Mouse (Mus musculus) megakaryocyte-erythroid progenitor cell, adult 5-6 weeks (primary cell): ENCODE results near the gene Olfr1012. TPM values are rescaled to one million over a fixed set of nuclear protein-coding genes. Genes with fewer than 3 reads are reported as not detected.
"Not testable (repeated sequence)": the region's sequence is repeated elsewhere in the genome, so short reads cannot be mapped to it uniquely, and the experiment has no call there.

Experiments
- ATAC-seq: replicated peaks from 2 replicates; pipeline ENCODE4 v1.8.0; 2016; ENCODE audit warnings: mild to moderate bottlenecking, inconsistent platforms; ENCODE audit not compliant: severe bottlenecking, poor library complexity, low FRiP score, low TSS enrichment
- total RNA-seq, 2 experiments: library from RNA; stranded (forward) in 1 of 2; stranded (reverse) in 1 of 2; fragments of 200-1000, 215-1000 nt in 1 of 2; fragments of >200 nt in 1 of 2; fragmentation: Nextera tagmentation in 1 of 2; gene quantifications; 2 replicates each; pipeline ENCODE4 v1.2.3; 2014 to 2017

The Olfr1012 gene
- not detected in 2 replicates for total RNA-seq (2014; fragmentation: Nextera tagmentation)
- total RNA-seq (2017) = not detected in 2 replicates

GRCm38 (mm10) chr2:85762666-85763065 is at the start of gene Olfr1012:
TSS of gene Olfr1012 (minus strand) at chr2:85762766.
- ATAC-seq = no peak

GRCm38 (mm10) chr2:85804501-85804900 is 41.9 kb upstream of the Olfr1012 start:
- ATAC-seq = no peak

GRCm38 (mm10) chr2:85802444-85802843 is 39.9 kb upstream of the Olfr1012 start, which contains the start of gene Olfr1016:
TSS of gene Olfr1016 (minus strand) at chr2:85802544.
- ATAC-seq = no peak

- ATAC-seq = no peak
Observed at GRCm38 (mm10) chr2:85792331-85792730, 29.8 kb upstream of the Olfr1012 start.

GRCm38 (mm10) chr2:85781717-85782116 is 19.2 kb upstream of the Olfr1012 start, which contains the start of gene Olfr1015:
TSS of gene Olfr1015 (plus strand) at chr2:85782017.
- ATAC-seq = no peak

- ATAC-seq = no peak
Observed at GRCm38 (mm10) chr2:85772413-85772812, 9.8 kb upstream of the Olfr1012 start, which contains the start of gene Olfr1014. TSS of gene Olfr1014 (plus strand) at chr2:85772713.

GRCm38 (mm10) chr2:85766798-85767197 is 4.2 kb upstream of the Olfr1012 start, which contains the start of gene Olfr1013:
TSS of gene Olfr1013 (plus strand) at chr2:85767098.
- ATAC-seq = no peak

- ATAC-seq = no peak
Observed at GRCm38 (mm10) chr2:85753822-85754221, 8.7 kb downstream of the Olfr1012 start.

GRCm38 (mm10) chr2:85725793-85726192 is 36.8 kb downstream of the Olfr1012 start:
- ATAC-seq = peak; percentile 61; the same call in 1 of the 2 replicates

- no peak for ATAC-seq
Observed at GRCm38 (mm10) chr2:85715119-85715518, 47.4 kb downstream of the Olfr1012 start, which contains the start of gene Olfr1009. TSS of gene Olfr1009 (plus strand) at chr2:85715419.

GRCm38 (mm10) chr2:85711159-85711558 is 51.4 kb downstream of the Olfr1012 start:
- ATAC-seq = no peak

GRCm38 (mm10) chr2:85710680-85711079 is 51.9 kb downstream of the Olfr1012 start:
- not testable (repeated sequence) for ATAC-seq

Other genes with a start within 250 kb of the Olfr1012 start
- gene 4833423E24Rik, start 243.7 kb downstream of the Olfr1012 start, total RNA-seq (2014; fragmentation: Nextera tagmentation) = not detected in 2 replicates
- not detected in 2 replicates for gene 4833423E24Rik, start 243.7 kb downstream of the Olfr1012 start, total RNA-seq (2017)
- gene Olfr996, start 183.6 kb downstream of the Olfr1012 start, total RNA-seq (2014; fragmentation: Nextera tagmentation) = not detected in 2 replicates
- gene Olfr996, start 183.6 kb downstream of the Olfr1012 start, total RNA-seq (2017) = not detected in 2 replicates
- gene Olfr998, start 173.8 kb downstream of the Olfr1012 start, total RNA-seq (2014; fragmentation: Nextera tagmentation) = not detected in 2 replicates
- gene Olfr998, start 173.8 kb downstream of the Olfr1012 start, total RNA-seq (2017) = not detected in 2 replicates
- gene Olfr1000, start 150.9 kb downstream of the Olfr1012 start, total RNA-seq (2014; fragmentation: Nextera tagmentation) = not detected in 2 replicates
- not detected in 2 replicates for gene Olfr1000, start 150.9 kb downstream of the Olfr1012 start, total RNA-seq (2017)
- gene Olfr1002, start 112.1 kb downstream of the Olfr1012 start, total RNA-seq (2014; fragmentation: Nextera tagmentation) = not detected in 2 replicates
- not detected in 2 replicates for gene Olfr1002, start 112.1 kb downstream of the Olfr1012 start, total RNA-seq (2017)
- not detected in 2 replicates for gene Olfr154, start 98.3 kb downstream of the Olfr1012 start, total RNA-seq (2014; fragmentation: Nextera tagmentation)
- not detected in 2 replicates for gene Olfr154, start 98.3 kb downstream of the Olfr1012 start, total RNA-seq (2017)
- gene Olfr1006, start 84.0 kb downstream of the Olfr1012 start, total RNA-seq (2014; fragmentation: Nextera tagmentation) = not detected in 2 replicates
- gene Olfr1006, start 84.0 kb downstream of the Olfr1012 start, total RNA-seq (2017) = not detected in 2 replicates
- gene Olfr1008, start 73.3 kb downstream of the Olfr1012 start, total RNA-seq (2014; fragmentation: Nextera tagmentation) = not detected in 2 replicates
- not detected in 2 replicates for gene Olfr1008, start 73.3 kb downstream of the Olfr1012 start, total RNA-seq (2017)
- gene Olfr1009, start 47.3 kb downstream of the Olfr1012 start, total RNA-seq (2014; fragmentation: Nextera tagmentation) = not detected in 2 replicates
- not detected in 2 replicates for gene Olfr1009, start 47.3 kb downstream of the Olfr1012 start, total RNA-seq (2017)
- gene Olfr1013, start 4.3 kb upstream of the Olfr1012 start, total RNA-seq (2014; fragmentation: Nextera tagmentation) = not detected in 2 replicates
- not detected in 2 replicates for gene Olfr1013, start 4.3 kb upstream of the Olfr1012 start, total RNA-seq (2017)
- not detected in 2 replicates for gene Olfr1014, start 9.9 kb upstream of the Olfr1012 start, total RNA-seq (2014; fragmentation: Nextera tagmentation)
- not detected in 2 replicates for gene Olfr1014, start 9.9 kb upstream of the Olfr1012 start, total RNA-seq (2017)
- gene Olfr1015, start 19.3 kb upstream of the Olfr1012 start, total RNA-seq (2014; fragmentation: Nextera tagmentation) = not detected in 2 replicates
- gene Olfr1015, start 19.3 kb upstream of the Olfr1012 start, total RNA-seq (2017) = not detected in 2 replicates
- gene Olfr1016, start 39.8 kb upstream of the Olfr1012 start, total RNA-seq (2014; fragmentation: Nextera tagmentation) = not detected in 2 replicates
- not detected in 2 replicates for gene Olfr1016, start 39.8 kb upstream of the Olfr1012 start, total RNA-seq (2017)
- gene Olfr1018, start 55.7 kb upstream of the Olfr1012 start, total RNA-seq (2014; fragmentation: Nextera tagmentation) = not detected in 2 replicates
- gene Olfr1018, start 55.7 kb upstream of the Olfr1012 start, total RNA-seq (2017) = not detected in 2 replicates
- not detected in 2 replicates for gene Olfr1019, start 82.7 kb upstream of the Olfr1012 start, total RNA-seq (2014; fragmentation: Nextera tagmentation)
- not detected in 2 replicates for gene Olfr1019, start 82.7 kb upstream of the Olfr1012 start, total RNA-seq (2017)
- gene Olfr1020, start 84.3 kb upstream of the Olfr1012 start, total RNA-seq (2014; fragmentation: Nextera tagmentation) = not detected in 2 replicates
- gene Olfr1020, start 84.3 kb upstream of the Olfr1012 start, total RNA-seq (2017) = not detected in 2 replicates
- not detected in 2 replicates for gene Olfr1022, start 105.8 kb upstream of the Olfr1012 start, total RNA-seq (2014; fragmentation: Nextera tagmentation)
- gene Olfr1022, start 105.8 kb upstream of the Olfr1012 start, total RNA-seq (2017) = not detected in 2 replicates
- gene Olfr1023, start 122.9 kb upstream of the Olfr1012 start, total RNA-seq (2014; fragmentation: Nextera tagmentation) = not detected in 2 replicates
- gene Olfr1023, start 122.9 kb upstream of the Olfr1012 start, total RNA-seq (2017) = not detected in 2 replicates
- not detected in 2 replicates for gene Olfr1024, start 142.3 kb upstream of the Olfr1012 start, total RNA-seq (2014; fragmentation: Nextera tagmentation)
- gene Olfr1024, start 142.3 kb upstream of the Olfr1012 start, total RNA-seq (2017) = not detected in 2 replicates
- not detected in 2 replicates for gene Olfr1025-ps1, start 152.4 kb upstream of the Olfr1012 start, total RNA-seq (2014; fragmentation: Nextera tagmentation)
- not detected in 2 replicates for gene Olfr1025-ps1, start 152.4 kb upstream of the Olfr1012 start, total RNA-seq (2017)
- gene Olfr1026, start 158.8 kb upstream of the Olfr1012 start, total RNA-seq (2014; fragmentation: Nextera tagmentation) = not detected in 2 replicates
- gene Olfr1026, start 158.8 kb upstream of the Olfr1012 start, total RNA-seq (2017) = not detected in 2 replicates
- gene Olfr1028, start 187.7 kb upstream of the Olfr1012 start, total RNA-seq (2014; fragmentation: Nextera tagmentation) = not detected in 2 replicates
- not detected in 2 replicates for gene Olfr1028, start 187.7 kb upstream of the Olfr1012 start, total RNA-seq (2017)
- not detected in 2 replicates for gene Olfr1029, start 211.1 kb upstream of the Olfr1012 start, total RNA-seq (2014; fragmentation: Nextera tagmentation)
- not detected in 2 replicates for gene Olfr1029, start 211.1 kb upstream of the Olfr1012 start, total RNA-seq (2017)
- not detected in 2 replicates for gene Olfr1030, start 216.5 kb upstream of the Olfr1012 start, total RNA-seq (2014; fragmentation: Nextera tagmentation)
- not detected in 2 replicates for gene Olfr1030, start 216.5 kb upstream of the Olfr1012 start, total RNA-seq (2017)
- not detected in 2 replicates for gene Olfr1031, start 227.5 kb upstream of the Olfr1012 start, total RNA-seq (2014; fragmentation: Nextera tagmentation)
- not detected in 2 replicates for gene Olfr1031, start 227.5 kb upstream of the Olfr1012 start, total RNA-seq (2017)
- not detected in 2 replicates for gene Olfr1032, start 242.8 kb upstream of the Olfr1012 start, total RNA-seq (2014; fragmentation: Nextera tagmentation)
- gene Olfr1032, start 242.8 kb upstream of the Olfr1012 start, total RNA-seq (2017) = not detected in 2 replicates